Mouse (Mus musculus) embryonic facial prominence, embryonic 13.5 days (tissue): ENCODE measurements around the gene Prkd3. TPM values are rescaled to one million over a fixed set of nuclear protein-coding genes. Genes with fewer than 3 reads are reported as not detected.

Experiments used
- ATAC-seq: fragments of 200-750 bp; cut with Nextera tagmentation; 2 replicates; pipeline ENCODE4 v1.8.0; 2017; ENCODE audit warnings: low read depth; ENCODE audit not compliant: insufficient number of reproducible peaks, insufficient read depth, low FRiP score, low TSS enrichment
- H3K27ac ChIP-seq: fragments of 300-500 bp; sonication (generic); 2 replicates; pipeline ENCODE4 v1.5.1; 2015; ENCODE audit warnings: moderate library complexity, mild to moderate bottlenecking, inconsistent platforms
- H3K27me3 ChIP-seq: fragments of 300-500 bp; sonication (generic); 2 replicates; pipeline ENCODE4 v1.6.1; 2015; ENCODE audit warnings: mild to moderate bottlenecking, inconsistent platforms
- H3K36me3 ChIP-seq: fragments of 300-500 bp; sonication (generic); 2 replicates; pipeline ENCODE4 v1.6.1; 2015; ENCODE audit warnings: mild to moderate bottlenecking, inconsistent platforms
- H3K4me1 ChIP-seq: fragments of 300-500 bp; sonication (generic); 2 replicates; pipeline ENCODE4 v1.6.1; 2015; ENCODE audit warnings: inconsistent platforms
- H3K4me2 ChIP-seq: fragments of 300-500 bp; sonication (generic); 2 replicates; pipeline ENCODE4 v1.6.1; 2015; ENCODE audit warnings: moderate library complexity, mild to moderate bottlenecking, inconsistent platforms
- H3K4me3 ChIP-seq: fragments of 300-500 bp; sonication (generic); 2 replicates; pipeline ENCODE4 v1.5.1; 2015; ENCODE audit warnings: mild to moderate bottlenecking, inconsistent platforms
- H3K9ac ChIP-seq: fragments of 300-500 bp; sonication (generic); 2 replicates; pipeline ENCODE4 v1.6.1; 2015; ENCODE audit warnings: mild to moderate bottlenecking, inconsistent platforms
- H3K9me3 ChIP-seq: fragments of 300-500 bp; sonication (generic); 2 replicates; pipeline ENCODE4 v1.6.1; 2016; ENCODE audit warnings: inconsistent platforms
- WGBS: fragments of 180-500 bp; shearing (Covaris S2); methylation state at CpG from one replicate; pipeline ENCODE4 v1.1.7; 2015; ENCODE audit warnings: mixed read lengths; 5-methylcytosine and 5-hydroxymethylcytosine counted together
- polyA plus RNA-seq: library from polyadenylated mRNA; unstranded; fragments of >200 nt; fragmentation: Nextera tagmentation; extraction: Ambion mirVana; gene quantifications from 2 replicates; pipeline ENCODE4 v1.2.1, GENCODE M21; 2015

Prkd3 gene
- 43.0 and 46.9 TPM in 2 replicates for polyA plus RNA-seq

DNA sequence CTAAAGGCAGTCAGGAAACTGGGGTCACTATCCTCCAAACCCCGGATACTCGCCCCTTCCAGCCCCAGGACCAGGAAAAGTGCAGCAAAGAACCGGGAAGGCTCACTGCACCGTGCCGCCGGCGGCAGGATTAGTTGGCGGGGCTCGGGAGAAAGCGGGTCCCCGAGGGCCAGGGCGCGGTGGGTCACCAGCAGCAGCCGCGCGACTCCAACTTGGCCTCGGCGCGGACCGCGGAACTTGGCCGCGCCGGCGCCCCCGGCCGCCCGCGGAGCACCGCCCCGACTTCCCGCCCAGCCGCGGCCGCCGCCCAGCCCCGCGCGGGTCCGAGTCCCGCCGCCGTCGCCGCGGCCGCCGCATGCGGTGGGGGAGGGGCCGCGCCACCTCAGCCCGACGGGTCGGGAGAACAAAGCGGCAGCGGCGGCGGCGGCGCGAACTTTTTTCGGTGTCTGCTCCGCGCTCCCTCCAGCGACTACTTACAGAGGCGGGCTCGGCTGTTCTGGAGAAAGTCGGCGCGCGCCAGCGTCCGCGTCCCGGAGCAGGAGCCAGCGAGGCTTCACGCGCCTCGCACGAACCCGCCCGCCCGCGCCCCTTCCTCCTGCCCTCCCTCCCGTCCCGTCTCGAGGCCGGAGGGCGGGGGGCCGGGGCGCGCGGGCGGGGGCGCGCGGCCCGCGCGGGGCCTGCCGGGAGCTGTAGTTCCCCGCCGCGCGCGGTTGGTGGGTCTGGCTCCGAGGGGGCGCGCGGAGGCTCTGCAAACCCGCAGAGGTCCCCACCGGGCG lies at the start of gene Prkd3:
TSS of gene Prkd3 (minus strand) at position 609 of the 776 bp plus-strand sequence.
- H3K27me3 ChIP-seq, result 0 out of 2 replicates have a peak, but pooled peaks cover 5% of the 10 kb centered on the region
- peak within 1 kb of the TSS; percentile 79 for H3K4me2 ChIP-seq
- H3K36me3 ChIP-seq, result no peaks in the 10 kb centered on the region
- H3K4me3 ChIP-seq, result peak within 1 kb of the TSS; percentile 74
- H3K4me1 ChIP-seq, result peaks cover 22% of the 10 kb centered on the region
- H3K27ac ChIP-seq, result peak within 1 kb of the TSS; percentile 93
- WGBS, result under 1% methylated on average over 72 of the region's 113 CpGs
- ATAC-seq, result peak; percentile 95
- H3K9me3 ChIP-seq, result no peaks in the 10 kb centered on the region
- peak within 1 kb of the TSS; percentile 95 for H3K9ac ChIP-seq

DNA sequence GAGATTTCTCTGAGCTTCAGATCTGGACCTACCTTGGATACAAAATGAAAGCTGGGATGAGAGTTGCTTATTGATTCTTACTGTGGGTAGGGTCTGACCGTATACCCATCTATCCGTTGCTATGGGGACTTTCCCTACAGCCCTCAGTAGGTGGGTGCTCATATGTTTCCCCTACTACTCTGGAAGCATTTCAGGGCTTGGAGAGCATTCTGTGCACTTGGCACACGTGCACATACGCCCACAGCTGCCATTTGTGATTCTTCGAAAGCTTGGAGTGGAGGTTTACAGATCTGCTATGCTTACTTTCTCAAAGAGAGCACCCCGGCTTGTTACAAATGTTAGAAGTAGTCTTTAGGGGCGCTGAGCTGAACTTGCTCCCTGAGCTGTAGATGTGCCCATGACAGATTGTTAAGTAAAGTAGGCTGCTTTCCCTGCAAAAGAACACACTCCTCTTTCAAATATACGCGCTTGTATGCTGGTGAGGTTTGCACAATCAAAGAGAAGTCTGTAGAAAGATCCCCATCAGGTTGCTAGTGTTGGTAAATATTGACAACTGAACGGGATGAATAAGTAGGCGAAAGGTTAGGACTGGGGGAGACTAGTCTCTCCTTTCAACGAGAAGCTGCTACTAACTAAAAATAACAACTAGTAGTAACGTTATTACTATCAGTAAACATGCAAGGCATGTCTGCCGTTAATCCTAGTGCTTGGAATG lies 49.3 kb upstream of the Prkd3 start:
- Histone ChIP-seq H3K36me3 (no peaks in the 10 kb centered on the region), H3K4me3 (no peak overlapping the region), H3K4me1 (peaks cover 13% of the 10 kb centered on the region), H3K27me3 (no peaks in the 10 kb centered on the region), H3K9ac (no peak overlapping the region), H3K4me2 (no peak overlapping the region), H3K27ac (peak overlapping the region; percentile 78; the same call in 1 of the 2 replicates), H3K9me3 (no peaks in the 10 kb centered on the region)
- ATAC-seq, result no peak
- 86% methylated on average over 14 of the region's 14 CpGs for WGBS

DNA sequence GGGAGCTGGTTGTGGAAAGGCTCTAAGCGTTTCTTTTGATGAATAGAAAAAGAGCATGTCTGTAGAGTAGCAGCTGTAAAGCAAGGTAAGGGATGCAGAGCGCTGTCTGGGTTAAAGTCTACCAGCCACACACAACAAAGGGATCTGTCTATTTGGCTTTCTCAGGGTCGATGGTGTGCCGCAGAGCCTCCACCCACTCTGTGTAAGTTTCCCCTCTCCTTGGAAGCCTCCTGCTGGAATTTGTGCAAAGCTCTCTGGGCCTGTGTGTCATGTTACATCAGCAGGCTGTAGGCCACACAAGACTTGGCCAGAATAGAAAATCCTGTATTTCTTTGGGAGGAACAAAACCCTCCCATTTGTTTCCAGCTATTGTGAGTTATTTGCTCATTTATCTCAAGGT lies 48.4 kb upstream of the Prkd3 start:
- no peaks in the 10 kb centered on the region for H3K27me3 ChIP-seq
- H3K4me3 ChIP-seq, result no peak overlapping the region
- ATAC-seq, result no peak; the same call in 1 of the 2 replicates
- H3K27ac ChIP-seq, result peak overlapping the region; percentile 78
- 24% methylated on average over 4 of the region's 4 CpGs for WGBS
- peak overlapping the region; percentile 3; the same call in 1 of the 2 replicates for H3K4me2 ChIP-seq
- H3K9me3 ChIP-seq, result no peaks in the 10 kb centered on the region
- peaks cover 13% of the 10 kb centered on the region for H3K4me1 ChIP-seq
- H3K9ac ChIP-seq, result no peak overlapping the region
- H3K36me3 ChIP-seq, result no peaks in the 10 kb centered on the region

DNA sequence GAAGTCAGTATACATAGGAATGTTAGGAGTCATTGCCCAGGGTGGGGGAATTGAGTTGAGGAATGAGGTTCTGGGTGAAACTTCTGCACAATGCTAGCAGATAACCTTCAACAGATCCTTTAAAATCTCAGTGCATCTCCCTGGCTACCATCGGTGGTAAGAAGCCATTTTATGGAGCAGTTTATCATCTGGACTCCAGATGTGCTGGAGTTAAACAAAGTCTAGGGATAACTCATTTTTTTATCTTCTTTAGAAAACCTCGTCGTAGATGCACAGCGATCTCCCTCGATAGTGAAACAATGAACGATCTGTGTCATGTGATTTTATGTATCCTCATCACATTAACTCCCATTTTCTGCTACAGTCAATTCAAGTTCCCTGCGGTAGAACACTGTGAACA lies 48.0 kb upstream of the Prkd3 start:
- H3K4me2 ChIP-seq, result peak overlapping the region; percentile 3; the same call in 1 of the 2 replicates
- H3K9ac ChIP-seq, result no peak overlapping the region
- no peaks in the 10 kb centered on the region for H3K27me3 ChIP-seq
- no peak for ATAC-seq
- WGBS, result 36% methylated on average over 7 of the region's 7 CpGs
- peak overlapping the region; percentile 78 for H3K27ac ChIP-seq
- H3K9me3 ChIP-seq, result no peaks in the 10 kb centered on the region
- H3K4me1 ChIP-seq, result peaks cover 13% of the 10 kb centered on the region
- H3K4me3 ChIP-seq, result no peak overlapping the region
- H3K36me3 ChIP-seq, result no peaks in the 10 kb centered on the region

DNA sequence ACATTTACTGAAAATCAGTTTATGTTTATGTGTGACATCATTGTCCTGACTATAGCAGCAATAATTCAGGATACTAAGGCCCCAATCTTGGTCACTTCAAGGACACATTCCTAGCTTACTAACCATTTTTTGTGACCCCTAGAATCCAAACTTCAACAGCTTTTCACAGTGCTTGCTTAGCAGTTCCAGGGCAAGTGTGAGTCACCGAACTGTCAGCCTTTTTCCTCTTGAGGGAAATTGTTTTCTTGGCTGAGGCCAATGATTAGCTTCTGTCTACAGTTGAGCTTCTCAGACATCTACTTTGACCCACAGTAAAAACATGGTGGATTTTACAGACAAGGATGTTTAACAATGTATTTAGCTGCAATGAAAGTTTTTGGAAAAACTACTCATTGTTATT lies 43.6 kb upstream of the Prkd3 start:
- Histone ChIP-seq H3K4me2 (no peak overlapping the region), H3K36me3 (no peaks in the 10 kb centered on the region), H3K4me3 (no peak overlapping the region), H3K9ac (no peak overlapping the region), H3K27me3 (no peaks in the 10 kb centered on the region), H3K4me1 (peaks cover 14% of the 10 kb centered on the region), H3K9me3 (no peaks in the 10 kb centered on the region), H3K27ac (no peak overlapping the region)
- no peak for ATAC-seq
- 81% methylated on average over 1 of the region's 1 CpGs for WGBS

DNA sequence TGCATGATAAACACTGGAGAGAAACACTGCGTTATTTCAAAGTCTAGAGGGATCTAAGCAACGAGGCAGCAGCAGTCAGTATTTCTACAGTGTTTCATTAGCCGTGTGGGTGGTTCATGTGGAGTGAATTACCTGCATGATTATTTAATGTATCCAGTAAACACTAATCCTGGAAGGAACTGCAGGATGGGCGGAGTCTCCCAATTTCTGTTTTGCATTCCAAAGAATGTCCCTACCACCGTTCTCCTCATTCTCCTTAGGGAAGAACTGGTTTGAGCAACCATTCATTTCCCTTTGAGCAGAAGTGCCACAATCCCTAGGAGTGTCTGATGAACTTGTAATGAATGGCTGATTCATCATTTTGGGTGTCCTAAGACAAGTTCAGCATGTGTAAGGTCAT lies 39.6 kb upstream of the Prkd3 start:
- Histone ChIP-seq H3K27ac (no peak overlapping the region), H3K4me2 (no peak overlapping the region), H3K27me3 (no peaks in the 10 kb centered on the region), H3K36me3 (no peaks in the 10 kb centered on the region), H3K4me1 (peaks cover 5% of the 10 kb centered on the region), H3K9ac (no peak overlapping the region), H3K4me3 (no peak overlapping the region), H3K9me3 (no peaks in the 10 kb centered on the region)
- no peak for ATAC-seq
- WGBS, result 42% methylated on average over 5 of the region's 5 CpGs

DNA sequence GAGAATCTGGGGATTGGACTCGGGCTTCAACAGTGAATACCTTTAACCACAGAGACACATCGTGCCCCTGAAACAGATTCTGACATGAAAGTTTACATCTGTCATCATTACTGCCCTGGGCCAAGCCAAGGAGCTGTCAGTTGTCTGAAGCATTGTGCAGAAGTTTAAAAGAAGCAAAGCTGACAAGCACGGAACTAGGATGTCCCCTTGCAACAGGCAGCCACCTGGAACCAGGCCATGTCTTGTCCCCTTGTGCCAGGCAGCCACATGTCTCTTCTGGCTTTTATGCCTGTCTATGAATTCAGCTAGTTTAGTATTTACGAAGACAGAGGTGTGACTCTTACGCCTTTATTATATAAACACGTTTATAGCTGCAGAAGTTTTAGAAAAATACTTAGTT lies 37.7 kb upstream of the Prkd3 start:
- Histone ChIP-seq H3K9ac (no peak overlapping the region), H3K4me1 (peaks cover 5% of the 10 kb centered on the region), H3K4me3 (no peak overlapping the region), H3K27me3 (peaks cover 14% of the 10 kb centered on the region), H3K27ac (no peak overlapping the region), H3K36me3 (no peaks in the 10 kb centered on the region), H3K9me3 (no peaks in the 10 kb centered on the region), H3K4me2 (no peak overlapping the region)
- 60% methylated on average over 6 of the region's 6 CpGs for WGBS
- ATAC-seq, result no peak

DNA sequence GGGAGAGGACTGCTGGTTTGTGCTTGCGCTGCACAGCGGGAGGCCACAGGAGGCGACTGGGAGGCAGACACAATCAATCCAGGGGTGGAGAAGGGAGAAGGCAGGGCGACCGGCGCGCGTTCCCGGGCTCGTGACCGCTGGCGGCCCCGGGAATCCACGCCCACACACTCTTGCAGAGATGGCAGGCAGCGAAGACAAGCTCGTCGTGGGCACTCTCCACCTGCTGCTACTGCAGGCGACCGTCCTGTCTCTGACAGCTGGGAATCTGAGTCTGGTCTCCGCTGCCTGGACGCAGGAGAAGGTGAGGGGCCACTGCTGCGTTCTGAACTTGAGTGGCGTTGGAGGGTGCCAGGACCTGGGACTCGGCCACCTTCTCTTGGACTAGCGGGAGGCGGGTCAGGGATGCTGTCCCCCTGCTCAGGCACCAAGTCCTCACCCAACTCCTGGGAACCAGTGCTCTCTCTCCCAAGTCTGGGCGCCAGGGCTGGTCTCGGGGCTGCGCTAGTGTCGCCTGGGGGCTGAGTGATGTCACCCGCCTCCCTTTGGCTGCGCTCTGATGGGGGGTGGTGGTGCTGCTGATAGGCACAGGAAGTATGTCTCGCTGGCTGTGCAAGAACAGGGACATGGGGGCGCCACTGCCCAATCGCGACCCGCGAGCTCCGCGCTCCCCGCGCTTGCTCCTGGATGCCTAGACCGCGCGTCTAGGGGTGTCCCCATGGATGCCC lies 31.6 kb upstream of the Prkd3 start:
- ATAC-seq, result 0 out of 2 replicates have a peak, but pooled peaks have one; percentile 32
- peak overlapping the region; percentile 59 for H3K4me3 ChIP-seq
- peaks cover 28% of the 10 kb centered on the region for H3K27me3 ChIP-seq
- no peaks in the 10 kb centered on the region for H3K36me3 ChIP-seq
- H3K4me2 ChIP-seq, result peak overlapping the region; percentile 98
- no peak overlapping the region for H3K27ac ChIP-seq
- WGBS, result under 1% methylated on average over 45 of the region's 45 CpGs
- H3K9me3 ChIP-seq, result no peaks in the 10 kb centered on the region
- H3K4me1 ChIP-seq, result peaks cover 8% of the 10 kb centered on the region; the same call in 1 of the 2 replicates
- peak overlapping the region; percentile 68 for H3K9ac ChIP-seq

DNA sequence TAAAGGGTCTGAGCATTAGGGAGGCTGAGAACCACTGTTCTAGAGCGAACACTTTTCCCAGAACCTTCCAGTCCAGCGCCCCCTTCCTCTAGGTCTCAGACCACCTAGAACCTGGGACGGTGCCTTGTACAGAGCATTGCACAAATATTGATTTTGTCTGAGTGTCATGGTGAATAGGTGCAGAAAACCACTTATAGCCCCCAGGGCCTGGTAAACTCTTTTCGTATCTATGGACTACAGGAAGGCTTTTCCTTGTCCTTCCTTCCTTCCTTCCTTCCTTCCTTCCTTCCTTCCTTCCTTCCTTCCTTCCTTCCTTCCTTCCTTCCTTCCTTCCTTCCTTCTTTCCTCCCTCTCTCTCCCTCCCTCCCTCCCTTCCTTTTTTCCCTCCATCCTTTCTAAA lies 31.0 kb upstream of the Prkd3 start, which contains the start of gene Qpct:
TSS of gene Qpct (plus strand) at position 301 of the 400 bp plus-strand sequence.
- peak within 1 kb of the TSS; percentile 68 for H3K9ac ChIP-seq
- H3K4me2 ChIP-seq, result peak within 1 kb of the TSS; percentile 98
- no peak for ATAC-seq
- H3K4me3 ChIP-seq, result peak within 1 kb of the TSS; percentile 59
- no peak within 1 kb of the TSS for H3K27ac ChIP-seq
- H3K4me1 ChIP-seq, result peaks cover 8% of the 10 kb centered on the region; the same call in 1 of the 2 replicates
- H3K36me3 ChIP-seq, result no peaks in the 10 kb centered on the region
- H3K27me3 ChIP-seq, result peaks cover 28% of the 10 kb centered on the region
- WGBS, result 78% methylated on average over 4 of the region's 4 CpGs
- H3K9me3 ChIP-seq, result no peaks in the 10 kb centered on the region

DNA sequence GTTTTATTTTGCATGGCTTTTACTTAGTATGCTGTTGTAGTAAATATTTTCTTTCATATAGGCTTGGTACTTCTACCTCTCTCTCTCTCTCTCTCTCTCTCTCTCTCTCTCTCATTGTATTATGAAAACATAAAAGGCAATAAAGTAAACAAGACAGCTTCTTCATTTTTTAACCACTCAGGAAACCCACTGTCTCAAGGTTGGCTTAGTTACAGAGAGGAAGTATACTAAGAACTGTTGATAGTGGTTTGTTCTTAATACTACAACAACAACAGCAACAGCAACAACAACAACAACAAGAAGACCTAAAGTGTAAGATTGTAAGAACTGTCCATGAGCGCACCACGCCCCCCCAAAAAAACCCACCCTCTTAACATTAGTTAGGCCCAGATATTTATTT lies 23.1 kb upstream of the Prkd3 start:
- H3K27ac ChIP-seq, result no peak overlapping the region
- WGBS, result 98% methylated on average over 2 of the region's 2 CpGs
- no peak overlapping the region for H3K4me3 ChIP-seq
- ATAC-seq, result no peak
- no peaks in the 10 kb centered on the region for H3K4me1 ChIP-seq
- H3K9ac ChIP-seq, result no peak overlapping the region
- H3K27me3 ChIP-seq, result no peaks in the 10 kb centered on the region
- no peaks in the 10 kb centered on the region for H3K9me3 ChIP-seq
- H3K4me2 ChIP-seq, result no peak overlapping the region
- H3K36me3 ChIP-seq, result no peaks in the 10 kb centered on the region

DNA sequence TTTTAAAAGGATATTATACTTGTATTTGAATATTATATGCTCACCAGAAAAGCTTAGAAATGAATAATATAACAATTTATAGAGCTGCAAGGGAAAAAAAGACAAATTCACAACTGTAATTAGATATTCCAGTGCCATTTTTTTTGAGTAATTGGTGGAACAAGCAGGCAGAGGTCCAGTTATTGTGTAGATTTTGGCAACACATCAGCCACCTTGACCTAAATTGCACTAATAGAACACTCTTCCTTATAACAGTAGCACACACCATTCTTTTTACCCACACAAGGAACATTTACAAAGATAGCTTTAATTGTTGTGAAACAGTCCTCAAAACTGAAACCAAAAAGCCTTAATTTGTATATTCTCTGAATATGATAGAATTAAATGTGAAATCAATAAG lies 19.0 kb upstream of the Prkd3 start:
- no peak overlapping the region for H3K4me2 ChIP-seq

More for the DNA sequence above, 19.0 kb upstream of the Prkd3 start:
- Histone ChIP-seq H3K9ac (no peak overlapping the region), H3K4me3 (no peak overlapping the region), H3K27ac (no peak overlapping the region), H3K9me3 (no peaks in the 10 kb centered on the region), H3K36me3 (no peaks in the 10 kb centered on the region), H3K4me1 (no peaks in the 10 kb centered on the region), H3K27me3 (no peaks in the 10 kb centered on the region)
- no peak for ATAC-seq
